Mouse (Mus musculus) bone marrow, adult 2 months (tissue): Measurements from ENCODE around the gene Ntn5. TPM values are rescaled to one million over a fixed set of nuclear protein-coding genes. Genes with fewer than 3 reads are reported as not detected.

ENCODE experiments used
- H3K27ac ChIP-seq: fragments of 200-500 bp; 2 replicates; pipeline ENCODE4 v1.5.1; 2012; ENCODE audit warnings: low read depth, mild to moderate bottlenecking, control low read depth, inconsistent platforms, low read length; ENCODE audit not compliant: control insufficient read depth, poor library complexity, insufficient read depth
- H3K4me1 ChIP-seq: fragments of 200-500 bp; 2 replicates; pipeline ENCODE4 v1.6.1; 2011; ENCODE audit warnings: low read length; ENCODE audit not compliant: control insufficient read depth, insufficient read depth
- H3K4me3 ChIP-seq: fragments of 200-500 bp; replicated peaks from 2 replicates; pipeline ENCODE3; 2011; ENCODE audit warnings: mild to moderate bottlenecking, low read depth, low read length, control low read depth; ENCODE audit not compliant: control insufficient read depth
- CTCF ChIP-seq: fragments of 200-500 bp; IDR thresholded peaks from 2 replicates; pipeline ENCODE4 v1.5.1; 2011; ENCODE audit warnings: low read length, control low read depth; ENCODE audit not compliant: control insufficient read depth, insufficient read depth
- POLR2A ChIP-seq: fragments of 200-500 bp; IDR thresholded peaks from 2 replicates; pipeline ENCODE4 v1.6.1; 2011; ENCODE audit warnings: low read depth, mild to moderate bottlenecking, control low read depth, low read length, borderline replicate concordance; ENCODE audit not compliant: control insufficient read depth
- WGBS: fragments of 180-500 bp; shearing (Covaris S2); methylation state at CpG from one replicate; pipeline ENCODE4 v1.1.7; 2018; 5-methylcytosine and 5-hydroxymethylcytosine counted together
- polyA plus RNA-seq: library from polyadenylated mRNA; stranded (reverse); fragments of >200 nt; gene quantifications from 2 replicates; pipeline ENCODE4 v1.2.4, GENCODE M21; 2011; ENCODE audit warnings: low replicate concordance; ENCODE audit not compliant: missing spikeins, insufficient read depth, insufficient read length

The Ntn5 gene
- polyA plus RNA-seq, 1 experiment: not detected

GRCm38 (mm10) chr7:45666161-45666560 lies 17.7 kb upstream of the Ntn5 start, which contains the start of gene Fut2:
Gene Fut2, minus strand, starts transcription at chr7:45666394.
- TF ChIP-seq POLR2A: no peak
- TF ChIP-seq CTCF: no peak
- no peaks in the 10 kb centered on the region for H3K4me1 ChIP-seq
- WGBS: 75% methylated on average over 7 of the region's 7 CpGs
- no peak within 1 kb of the TSS for H3K27ac ChIP-seq
- H3K4me3 ChIP-seq: no peak within 1 kb of the TSS

GRCm38 (mm10) chr7:45667761-45668160 lies 16.1 kb upstream of the Ntn5 start:
- H3K4me1 ChIP-seq: no peaks in the 10 kb centered on the region
- H3K4me3 ChIP-seq: no peak overlapping the region
- TF ChIP-seq POLR2A: no peak
- no peak for TF ChIP-seq CTCF
- no peak overlapping the region for H3K27ac ChIP-seq
- WGBS: 94% methylated on average over 14 of the region's 14 CpGs

GRCm38 (mm10) chr7:45668921-45669320 lies 14.9 kb upstream of the Ntn5 start:
- WGBS: 85% methylated on average over 9 of the region's 9 CpGs
- Histone ChIP-seq H3K27ac (no peak overlapping the region), H3K4me1 (no peaks in the 10 kb centered on the region), H3K4me3 (no peak overlapping the region)
- TF ChIP-seq POLR2A: no peak
- peak; percentile 40 for TF ChIP-seq CTCF

- WGBS: 75% methylated on average over 7 of the region's 7 CpGs
- no peak overlapping the region for H3K27ac ChIP-seq
- peaks cover 4% of the 10 kb centered on the region; the same call in 1 of the 2 replicates for H3K4me1 ChIP-seq
- TF ChIP-seq POLR2A (no peak), CTCF (no peak)
- H3K4me3 ChIP-seq: no peak overlapping the region
Measured at GRCm38 (mm10) chr7:45677627-45678295, 6.1 kb upstream of the Ntn5 start.

- H3K4me3 ChIP-seq: no peak overlapping the region
- no peak overlapping the region for H3K27ac ChIP-seq
- TF ChIP-seq POLR2A (no peak), CTCF (no peak)
- 81% methylated on average over 14 of the region's 14 CpGs for WGBS
- peaks cover 4% of the 10 kb centered on the region; the same call in 1 of the 2 replicates for H3K4me1 ChIP-seq
Measured at GRCm38 (mm10) chr7:45678513-45678912, 5.3 kb upstream of the Ntn5 start.

- H3K4me3 ChIP-seq: no peak overlapping the region
- TF ChIP-seq POLR2A (no peak), CTCF (no peak)
- H3K4me1 ChIP-seq: peaks cover 4% of the 10 kb centered on the region; the same call in 1 of the 2 replicates
- 79% methylated on average over 14 of the region's 14 CpGs for WGBS
- H3K27ac ChIP-seq: no peak overlapping the region
Measured at GRCm38 (mm10) chr7:45679966-45680621, 3.7 kb upstream of the Ntn5 start.

GRCm38 (mm10) chr7:45681046-45681736 lies 2.6 kb upstream of the Ntn5 start:
- TF ChIP-seq POLR2A: no peak
- TF ChIP-seq CTCF: no peak
- Histone ChIP-seq H3K4me3 (no peak overlapping the region), H3K27ac (peak overlapping the region; percentile 31), H3K4me1 (peaks cover 4% of the 10 kb centered on the region; the same call in 1 of the 2 replicates)
- WGBS: 30% methylated on average over 8 of the region's 8 CpGs
